Mouse (Mus musculus) T-cell, adult 2 months (primary cell): ENCODE measurements around the gene Snap29.

Experiments
- DNase-seq: peaks from one replicate; pipeline ENCODE4 v3.0.0; 2022; ENCODE audit warnings: low spot score

Gene Snap29

DNA sequence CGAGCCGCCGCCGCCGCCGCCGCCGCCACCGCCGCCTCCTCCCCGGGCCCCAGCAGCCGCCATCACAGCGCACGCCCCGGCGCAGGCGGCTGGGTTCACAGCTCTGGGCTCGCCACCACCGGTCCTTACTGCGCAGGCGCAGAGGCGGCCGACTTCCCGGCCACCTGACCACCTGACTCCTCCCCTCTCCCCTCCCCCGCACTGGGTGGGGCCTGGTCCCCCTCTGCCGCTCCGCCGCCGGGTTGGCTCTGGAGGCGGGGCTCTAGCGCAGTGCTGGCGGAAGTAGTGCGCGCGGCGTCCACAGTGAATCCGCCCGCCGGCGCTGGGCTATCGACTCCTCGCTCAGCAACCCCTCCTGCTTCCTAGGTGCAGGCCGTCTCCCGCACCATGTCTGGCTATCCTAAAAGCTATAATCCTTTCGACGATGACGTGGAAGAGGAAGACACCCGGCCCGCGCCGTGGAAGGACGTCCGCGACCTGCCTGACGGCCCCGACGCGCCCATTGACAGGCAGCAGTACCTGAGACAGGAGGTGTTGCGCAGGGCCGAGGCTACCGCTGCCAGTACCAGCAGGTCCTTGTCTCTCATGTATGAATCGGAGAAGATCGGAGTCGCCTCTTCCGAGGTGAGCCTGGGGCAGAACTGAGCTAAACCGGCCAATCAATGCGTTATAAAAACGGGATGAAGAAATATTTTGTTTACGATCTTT is at the start of gene Snap29, which contains the start of gene Pi4ka:
Gene Snap29, plus strand, starts transcription at position 251 of the 708 bp plus-strand sequence.
Gene Pi4ka, minus strand, starts transcription at position 579 of the 708 bp plus-strand sequence.
- DNase-seq = peak; percentile 100

DNA sequence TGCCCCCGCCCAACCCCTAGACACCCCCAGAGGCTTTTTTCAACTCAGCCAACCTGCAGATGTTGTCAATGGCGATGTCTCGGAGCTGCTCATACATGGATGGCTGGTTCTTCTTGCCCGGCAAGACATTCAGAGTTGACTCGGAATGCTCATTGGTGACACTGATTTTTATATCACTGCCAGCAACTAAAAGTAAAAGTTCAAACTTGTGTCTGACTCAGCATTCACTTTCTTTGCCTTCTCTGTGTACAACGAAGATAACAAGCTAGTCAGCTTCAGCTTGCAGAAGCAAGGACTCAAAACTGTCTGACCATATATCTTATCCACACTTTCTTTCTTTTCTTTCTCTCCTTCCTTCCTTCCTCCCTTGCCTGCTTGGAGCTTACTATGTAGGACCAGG is 49.8 kb upstream of the Snap29 start:
- DNase-seq = no peak

DNA sequence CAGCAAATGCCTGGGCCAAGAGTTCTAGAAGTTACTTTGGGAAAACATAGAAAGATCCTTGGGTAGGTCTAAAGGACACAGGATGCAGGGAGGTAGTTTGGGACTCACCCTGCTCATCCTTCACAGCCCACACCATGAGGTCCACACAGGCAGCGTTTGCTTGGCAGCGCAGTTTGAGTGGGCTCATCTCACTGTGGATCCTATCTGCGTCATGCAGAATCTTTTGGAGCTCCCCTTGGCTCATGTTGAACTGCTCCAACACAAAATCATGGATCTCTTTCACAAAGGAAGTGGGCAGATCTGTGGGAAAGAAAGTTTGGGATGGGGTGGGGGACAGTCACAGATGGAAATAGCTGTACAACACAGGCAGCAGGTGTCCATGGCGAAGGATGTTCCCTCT is 47.0 kb upstream of the Snap29 start:
- no peak for DNase-seq

DNA sequence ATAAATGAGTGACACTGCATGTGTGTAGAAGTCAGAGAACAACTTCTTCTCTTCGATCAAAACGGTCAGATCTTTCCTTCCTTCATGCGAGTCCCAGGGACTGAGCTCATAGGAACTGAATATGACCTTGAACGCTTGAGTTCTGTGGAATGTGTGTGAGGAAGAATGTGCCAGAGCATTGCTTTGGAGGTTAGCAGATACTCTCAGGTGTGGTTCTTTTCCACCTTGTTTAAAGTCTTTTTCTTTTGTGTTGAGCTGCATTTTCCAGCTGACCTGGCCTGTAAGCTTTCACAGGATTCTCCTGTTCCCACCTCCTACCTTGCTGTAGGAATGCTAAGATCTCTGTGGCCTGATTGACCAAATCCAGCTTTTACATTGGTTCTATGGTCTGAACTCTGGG is 23.5 kb upstream of the Snap29 start:
- DNase-seq = no peak

GRCm38 (mm10) chr16:17383594-17384326 is 22.0 kb upstream of the Snap29 start:
- no peak for DNase-seq

- no peak for DNase-seq
Observed at GRCm38 (mm10) chr16:17392784-17393183, 13.0 kb upstream of the Snap29 start.

DNA sequence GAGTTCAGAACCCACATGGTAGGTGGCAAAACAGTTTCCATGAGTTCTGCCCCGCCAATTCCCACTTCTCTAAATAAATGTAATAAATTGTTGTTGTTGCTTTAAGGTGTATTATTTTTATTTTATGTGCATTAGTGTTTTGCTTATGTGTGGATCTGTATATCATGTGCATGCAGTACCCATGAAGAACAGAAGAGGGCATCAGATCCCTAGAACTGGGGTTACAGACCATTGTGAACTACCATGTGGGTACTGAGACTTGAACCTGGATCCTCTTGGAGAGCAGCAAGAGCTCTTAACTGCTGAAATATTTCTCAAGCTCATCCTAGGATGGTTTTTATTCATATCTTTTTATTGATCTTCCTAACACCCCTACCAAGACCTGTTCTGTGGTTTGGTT is 2.9 kb upstream of the Snap29 start:
- DNase-seq = peak; percentile 55

GRCm38 (mm10) chr16:17405271-17405696 is 502 bp upstream of the Snap29 start:
- DNase-seq = no peak

GRCm38 (mm10) chr16:17406512-17407231 is 886 bp downstream of the Snap29 start:
- DNase-seq = no peak

- no peak for DNase-seq
Observed at GRCm38 (mm10) chr16:17409046-17409445, 3.3 kb downstream of the Snap29 start.

- no peak for DNase-seq
Observed at GRCm38 (mm10) chr16:17410209-17410608, 4.4 kb downstream of the Snap29 start.

- DNase-seq = no peak
Observed at GRCm38 (mm10) chr16:17423021-17423420, 17.2 kb downstream of the Snap29 start.

DNA sequence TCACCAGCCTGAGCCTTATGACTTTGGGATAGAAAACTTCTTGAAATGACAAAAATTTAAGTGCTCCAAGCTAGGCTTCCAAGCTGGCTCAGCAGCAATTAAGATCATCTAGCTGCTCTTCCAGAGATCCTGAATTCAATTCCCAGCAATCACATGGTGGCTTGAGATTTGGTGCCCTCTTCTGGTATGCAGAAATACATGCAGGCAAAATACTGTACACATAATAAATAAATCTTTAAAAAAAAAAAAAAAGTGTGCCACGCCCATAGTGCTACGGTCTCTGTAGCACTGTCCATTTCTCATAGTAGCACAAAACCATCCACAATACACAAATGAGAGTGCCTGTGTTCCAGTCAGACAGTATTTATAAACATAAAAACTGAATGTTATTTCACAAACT is 26.8 kb downstream of the Snap29 start:
- DNase-seq = no peak

DNA sequence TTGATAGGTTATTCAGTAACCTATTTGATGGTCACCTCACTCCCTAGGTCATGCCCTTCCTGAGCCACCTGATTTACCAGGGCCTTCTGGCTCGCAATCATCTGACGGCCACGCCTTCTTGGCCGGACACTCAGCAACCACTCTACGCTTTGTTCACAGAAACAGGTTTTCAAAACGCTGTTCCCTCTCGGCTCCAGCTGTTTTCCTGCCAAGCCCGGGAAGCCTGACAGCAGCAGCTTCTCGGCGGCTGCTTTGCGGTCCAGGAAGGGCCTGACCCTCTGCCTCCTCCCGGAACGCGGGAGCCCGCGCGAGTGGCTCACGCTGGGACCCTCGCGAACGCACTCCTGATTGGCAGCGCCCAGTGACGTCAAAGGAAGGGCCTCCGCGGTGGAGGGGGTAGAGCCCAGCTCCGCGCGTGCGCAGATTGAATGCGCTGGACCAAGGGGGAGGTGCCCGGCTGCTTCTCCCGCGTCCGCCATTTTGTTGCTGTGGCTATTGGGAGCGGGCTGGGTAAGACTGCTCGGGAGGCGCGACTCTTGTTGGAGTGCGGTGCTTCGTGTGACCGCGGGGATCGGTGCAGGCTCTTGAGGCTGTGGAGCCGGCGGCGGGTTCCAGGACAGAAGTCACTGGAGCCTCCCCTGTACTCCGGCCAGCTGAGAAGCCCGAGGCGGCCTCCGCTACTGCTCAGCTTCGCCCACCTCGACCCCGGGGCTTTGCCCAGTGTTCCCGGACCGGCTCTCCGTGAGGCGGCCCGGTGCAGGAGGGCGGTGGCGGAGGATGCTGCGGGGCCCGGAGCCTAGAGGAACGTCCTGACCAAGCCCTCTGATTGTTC is 46.0 kb downstream of the Snap29 start, which contains the start of gene Crkl:
Gene Crkl, plus strand, starts transcription at position 447 of the 832 bp plus-strand sequence.
- peak; percentile 97 for DNase-seq

- DNase-seq = peak; percentile 48
Observed at GRCm38 (mm10) chr16:17452373-17452715, 46.6 kb downstream of the Snap29 start.

DNA sequence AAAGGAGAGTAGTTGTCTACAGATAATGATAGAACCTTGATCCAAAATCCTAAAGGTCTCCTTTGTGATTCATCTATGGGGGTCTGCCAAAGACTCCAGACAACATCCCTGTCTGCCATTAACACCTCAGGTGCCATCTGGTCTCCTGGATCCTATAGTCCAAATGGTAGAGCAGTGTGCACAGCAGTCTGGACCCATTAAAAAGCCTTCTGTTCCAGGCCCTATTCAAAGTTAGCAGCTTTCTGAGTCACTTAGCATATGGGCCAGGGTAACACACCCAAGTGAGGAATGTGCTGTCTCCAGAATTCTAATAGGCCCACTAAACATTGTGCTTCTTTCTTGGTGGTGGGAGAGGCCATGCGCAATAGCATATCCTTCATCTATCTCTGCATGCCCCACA is 51.1 kb downstream of the Snap29 start:
- DNase-seq = no peak

DNA sequence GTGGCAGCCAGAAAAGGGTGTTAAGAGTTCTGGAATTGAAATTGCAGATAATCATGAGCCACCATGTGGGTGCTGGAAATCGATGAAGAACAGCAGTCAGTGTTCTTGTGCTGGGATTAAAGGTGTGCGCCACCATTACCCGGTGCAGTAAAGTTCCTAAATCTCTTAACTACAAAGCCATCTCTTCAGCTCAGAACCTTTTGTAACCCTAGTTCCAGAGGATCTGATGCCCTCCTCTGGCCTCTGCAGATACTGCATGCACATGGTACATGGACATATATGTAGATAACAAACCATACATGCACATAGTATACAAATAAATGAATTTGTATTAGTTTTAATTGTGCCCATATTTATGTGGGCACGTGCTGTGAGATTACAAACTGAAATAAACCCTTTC is 54.5 kb downstream of the Snap29 start:
- DNase-seq = peak; percentile 56

- no peak for DNase-seq
Observed at GRCm38 (mm10) chr16:17461596-17461995, 55.8 kb downstream of the Snap29 start.

GRCm38 (mm10) chr16:17463184-17463583 is 57.4 kb downstream of the Snap29 start:
- no peak for DNase-seq

DNA sequence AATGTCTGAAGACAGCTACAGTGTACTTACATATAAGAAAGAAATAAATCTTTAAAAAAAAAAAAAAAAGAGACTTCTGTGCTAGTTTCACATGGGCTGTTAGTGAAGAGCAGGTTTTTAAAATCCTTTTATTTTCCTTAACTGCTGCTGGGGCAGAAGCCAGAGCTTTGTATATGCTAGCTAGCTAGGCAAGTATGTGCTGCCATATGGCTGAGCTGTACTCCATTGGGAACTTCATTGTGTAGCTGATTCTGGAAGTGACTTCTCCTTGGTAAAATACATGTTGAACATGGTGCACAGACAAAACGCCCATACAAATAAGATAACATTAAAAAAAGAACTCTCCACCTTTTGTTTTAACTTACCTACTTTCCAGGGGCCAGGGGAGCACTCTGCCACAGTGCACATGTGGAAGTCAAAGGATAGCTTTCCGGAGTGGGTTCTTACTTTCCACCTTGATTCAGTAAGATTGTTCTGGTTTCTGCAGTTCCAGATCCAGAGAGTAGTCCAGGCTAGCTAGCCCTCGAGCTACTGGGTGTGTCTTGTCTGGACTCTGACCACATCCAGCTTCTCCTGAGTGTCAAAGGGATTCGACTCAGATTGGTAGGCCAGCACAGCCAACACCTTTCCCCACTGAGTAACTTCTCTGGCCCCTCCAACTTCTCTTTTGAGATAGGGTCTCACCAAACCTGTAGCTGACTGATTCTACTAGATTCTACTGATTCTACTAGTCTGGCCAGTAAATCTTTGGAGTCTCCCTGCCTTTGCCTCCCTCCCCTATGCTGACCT is 61.3 kb downstream of the Snap29 start:
- no peak for DNase-seq

DNA sequence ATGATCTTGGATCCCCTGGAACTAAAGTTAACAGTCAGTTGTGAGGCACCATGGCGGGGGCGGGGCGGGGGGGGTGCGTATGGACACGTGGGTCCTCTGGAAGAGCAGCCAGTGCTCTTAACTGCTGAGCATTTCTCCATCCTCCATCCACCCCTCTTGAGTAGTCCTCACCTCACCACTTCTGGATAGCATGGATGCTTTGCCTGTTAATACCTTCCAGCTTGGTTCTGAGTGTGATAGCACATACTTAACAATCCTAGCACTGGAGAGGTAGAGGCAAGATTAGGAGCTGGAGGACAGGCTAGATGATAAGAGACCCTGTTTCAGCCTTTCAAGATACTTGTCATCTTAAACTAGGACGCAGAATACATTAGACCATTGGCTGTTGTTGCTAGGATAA is 66.7 kb downstream of the Snap29 start:
- DNase-seq = no peak
